Mouse (Mus musculus) megakaryocyte, embryonic 14.5 days (primary cell): ENCODE data around the gene Itgax.

Experiments used
- FLI1 ChIP-seq: IDR thresholded peaks from 2 replicates; pipeline ENCODE4 v1.6.1; 2012; ENCODE audit warnings: low read length, inconsistent platforms, mixed read lengths
- GATA1 ChIP-seq: IDR thresholded peaks from 3 replicates; pipeline ENCODE4 v1.6.1; 2012; ENCODE audit warnings: mixed read lengths, low read length, inconsistent platforms, borderline replicate concordance

- TF ChIP-seq GATA1: no peak
- no peak for TF ChIP-seq FLI1
These were observed 14.0 kb upstream of the Itgax start for GRCm38 (mm10) chr7:128115211-128115958.
